Mouse (Mus musculus): ENCODE measurements at regions not wholly inside any gene's neighbourhood (a gene's known extent, or its start where the extent isn't known, plus 50 kb on each side); places are given as distances from the start of the nearest gene placed in this dataset.

GRCm38 (mm10) chr14:54125510-54125909 lies 128.4 kb downstream of the Dad1 start:
- no peak overlapping the region for H3K27ac ChIP-seq (ENCODE audit: insufficient read depth, low read depth)
- H3K4me2 ChIP-seq (ENCODE audit: insufficient read depth, low read depth, poor library complexity, severe bottlenecking), result no peak overlapping the region
- no peak overlapping the region for H3K9ac ChIP-seq (ENCODE audit: insufficient read depth, low read depth)
- H3K36me3 ChIP-seq (replicated peaks in 1 of 2; ENCODE audit: control insufficient read depth in 1 of 2, insufficient read depth in 1 of 2, low read length in 1 of 2), result no peaks in the 10 kb centered on the region
- in situ Hi-C loops (cut with MboI; ENCODE audit: low pct_ligation_motif_present, low pct_unique_long_range_greater_than_20kb, low sequenced_read_pairs), result no loop called here
- peaks cover 14 to 19% of the 10 kb centered on the region in 2 experiments for H3K4me1 ChIP-seq (ENCODE audit: control insufficient read depth in 1 of 2, insufficient read depth in 2 of 2)
- no peak for DNase-seq (ENCODE audit: extremely low read depth)
- H3K27me3 ChIP-seq (replicated peaks), result no peaks in the 10 kb centered on the region
- TF ChIP-seq RCOR1 (conservative IDR thresholded peaks at IDR 0.05; ENCODE audit: low read depth, low read length), result no peak
- no peak for TF ChIP-seq BHLHE40 (IDR thresholded peaks at IDR 0.05; ENCODE audit: low read depth, low read length)
- TF ChIP-seq JUND (conservative IDR thresholded peaks at IDR 0.05; ENCODE audit: low read depth, low read length), result no peak
- TF ChIP-seq IRF4 (IDR thresholded peaks at IDR 0.05; ENCODE audit: low read depth, low read length), result no peak
- TF ChIP-seq E2F4 (IDR thresholded peaks at IDR 0.05; ENCODE audit: insufficient replicate concordance, low read depth, low read length), result no peak
- TF ChIP-seq KAT2A (IDR thresholded peaks at IDR 0.05; ENCODE audit: insufficient replicate concordance, low read length), result no peak
- TF ChIP-seq NELFE (IDR thresholded peaks at IDR 0.05; ENCODE audit: low read depth, low read length), result no peak
- dilution Hi-C loops (cut with MboI; ENCODE audit: extremely low pct_ligation_motif_present, extremely low pct_unique_long_range_greater_than_20kb, low sequenced_read_pairs), result no loop called here
- no peak overlapping the region for H3K4me3 ChIP-seq (replicated peaks in 1 of 3; ENCODE audit: low read depth in 2 of 3, low read length in 2 of 3, poor library complexity in 1 of 3)
- H3K79me2 ChIP-seq (replicated peaks; ENCODE audit: control insufficient read depth, extremely low read depth, insufficient read depth, poor library complexity, severe bottlenecking), result no peaks in the 10 kb centered on the region
- no peaks in the 10 kb centered on the region for H3K9me3 ChIP-seq (replicated peaks; ENCODE audit: low read length)

- Histone ChIP-seq H3K79me2 (replicated peaks; ENCODE audit: control insufficient read depth, extremely low read depth, insufficient read depth, poor library complexity, severe bottlenecking) (no peaks in the 10 kb centered on the region), H3K4me3 (replicated peaks in 1 of 3; ENCODE audit: low read depth in 2 of 3, low read length in 2 of 3, poor library complexity in 1 of 3) (no peak overlapping the region), H3K9ac (ENCODE audit: insufficient read depth, low read depth) (no peak overlapping the region), H3K27me3 (replicated peaks) (no peaks in the 10 kb centered on the region), H3K27ac (ENCODE audit: insufficient read depth, low read depth) (no peak overlapping the region), H3K4me1 (ENCODE audit: control insufficient read depth in 1 of 2, insufficient read depth in 2 of 2) (peaks cover 14 to 24% of the 10 kb centered on the region in 2 experiments), H3K36me3 (replicated peaks in 1 of 2; ENCODE audit: control insufficient read depth in 1 of 2, insufficient read depth in 1 of 2, low read length in 1 of 2) (no peaks in the 10 kb centered on the region), H3K9me3 (replicated peaks; ENCODE audit: low read length) (no peaks in the 10 kb centered on the region), H3K4me2 (ENCODE audit: insufficient read depth, low read depth, poor library complexity, severe bottlenecking) (peak overlapping the region; percentile 54; the same call in 1 of the 2 replicates)
- in situ Hi-C loops (cut with MboI; ENCODE audit: low pct_ligation_motif_present, low pct_unique_long_range_greater_than_20kb, low sequenced_read_pairs) (no loop called here), dilution Hi-C loops (cut with MboI; ENCODE audit: extremely low pct_ligation_motif_present, extremely low pct_unique_long_range_greater_than_20kb, low sequenced_read_pairs) (no loop called here)
- peak; percentile 41; the same call in 1 of the 2 replicates for TF ChIP-seq TCF12 (IDR thresholded peaks at IDR 0.05; ENCODE audit: low read depth, low read length)
- TF ChIP-seq NRF1 (IDR thresholded peaks at IDR 0.05; ENCODE audit: low read depth, low read length), result no peak
- peak; percentile 46 for TF ChIP-seq MAX (IDR thresholded peaks at IDR 0.05; ENCODE audit: low read length)
- TF ChIP-seq MEF2A (IDR thresholded peaks at IDR 0.05; ENCODE audit: borderline replicate concordance, low read depth, low read length), result 0 out of 2 replicates have a peak, but pooled peaks have one; percentile 5
- no peak for TF ChIP-seq PAX5 (IDR thresholded peaks at IDR 0.05; ENCODE audit: low read length)
- TF ChIP-seq BHLHE40 (IDR thresholded peaks at IDR 0.05; ENCODE audit: low read depth, low read length), result peak; percentile 71
- TF ChIP-seq POLR2AphosphoS2 (IDR thresholded peaks at IDR 0.05; ENCODE audit: low read depth, low read length), result no peak
- TF ChIP-seq ETS1 (conservative IDR thresholded peaks at IDR 0.05; ENCODE audit: low read depth, low read length), result 0 out of 2 replicates have a peak, but pooled peaks have one; percentile 21
- peak; percentile 43 for TF ChIP-seq USF1 (IDR thresholded peaks at IDR 0.05; ENCODE audit: low read depth, low read length)
- peak; percentile 29; the same call in 1 of the 2 replicates for TF ChIP-seq SIN3A (IDR thresholded peaks at IDR 0.05; ENCODE audit: low read length)
- TF ChIP-seq USF2 (conservative IDR thresholded peaks at IDR 0.05; ENCODE audit: low read depth, low read length), result peak; percentile 29; the same call in 1 of the 2 replicates
- peak; percentile 22 for DNase-seq (ENCODE audit: extremely low read depth)
These were observed 131.9 kb downstream of the Dad1 start for GRCm38 (mm10) chr14:54121973-54122372.
